Mouse (Mus musculus) cerebellum, adult 18-20 months (tissue): ENCODE data around the gene Aplp1.
"Not testable (repeated sequence)": the region's sequence is repeated elsewhere in the genome, so short reads cannot be mapped to it uniquely, and the experiment has no call there.

ENCODE experiments used
- DNase-seq, 2 experiments: peaks; one replicate each; pipeline ENCODE4 v3.0.0; 2021

Gene Aplp1

DNA sequence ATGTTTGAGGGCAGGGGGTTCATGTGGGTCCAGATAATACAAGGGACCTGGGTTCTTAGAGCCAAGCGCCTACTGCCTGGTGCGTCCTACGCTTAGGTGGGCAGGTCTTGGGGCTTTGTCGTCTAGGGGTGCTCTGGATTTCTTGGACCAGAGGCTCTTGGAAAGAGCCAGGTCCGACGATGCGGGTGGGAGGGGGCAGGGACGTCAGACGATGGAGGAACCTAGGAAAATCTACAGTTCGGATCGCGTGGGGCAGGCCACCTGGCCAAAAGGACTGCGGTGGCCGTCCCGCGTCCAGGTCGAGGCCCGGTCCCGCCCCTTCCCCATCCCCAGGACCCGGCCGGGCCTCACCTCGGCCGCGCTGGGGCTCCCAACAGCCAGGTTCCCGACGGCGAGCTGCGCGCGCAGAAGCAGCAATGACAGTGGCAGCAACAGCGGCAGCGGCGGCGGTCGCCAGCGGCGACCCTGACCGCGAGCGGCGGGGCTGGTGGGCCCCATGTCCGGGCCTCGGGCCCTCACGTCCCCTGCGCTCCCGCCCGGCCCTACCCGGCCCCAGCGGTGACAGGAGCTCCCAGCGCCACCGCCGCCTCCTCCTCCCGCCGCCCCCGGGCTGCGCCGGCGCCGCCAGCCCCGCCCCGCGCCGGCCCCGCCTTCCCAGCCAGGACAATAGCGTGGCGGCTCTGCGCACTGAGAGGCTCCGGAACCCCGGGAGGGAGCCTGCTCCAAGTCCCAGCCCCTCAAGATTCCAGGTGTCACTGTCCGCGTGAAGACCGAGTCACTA lies at the start of gene Aplp1:
TSS of gene Aplp1 (minus strand) at position 565 of the 781 bp plus-strand sequence.
- peak; percentile 85 to 90 for DNase-seq

- no peak for DNase-seq
These were observed 48.1 kb upstream of the Aplp1 start, which contains the start of gene Prodh2 for GRCm38 (mm10) chr7:30493401-30493931. Prodh2 (plus strand) TSS chr7:30493622.

DNA sequence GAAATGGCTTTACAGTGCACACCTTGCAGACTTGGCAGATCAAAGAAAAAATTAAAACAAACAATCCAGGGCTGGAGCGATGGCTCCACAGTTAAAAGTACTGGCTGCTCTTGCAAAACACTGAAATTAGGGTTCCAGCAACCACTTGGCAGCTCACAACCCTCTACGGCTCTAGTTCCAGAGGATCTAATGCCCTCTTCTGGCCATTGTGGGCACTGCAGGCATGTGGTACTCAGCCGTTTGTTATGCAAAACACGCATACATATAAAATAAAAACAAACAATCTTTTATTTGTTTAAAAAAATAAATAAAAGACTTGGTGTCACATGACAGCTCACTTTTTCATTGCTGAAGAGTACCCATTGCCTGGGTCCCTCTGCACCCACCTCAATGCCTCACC lies 47.4 kb upstream of the Aplp1 start:
- peak; percentile 88 to 89 for DNase-seq

DNA sequence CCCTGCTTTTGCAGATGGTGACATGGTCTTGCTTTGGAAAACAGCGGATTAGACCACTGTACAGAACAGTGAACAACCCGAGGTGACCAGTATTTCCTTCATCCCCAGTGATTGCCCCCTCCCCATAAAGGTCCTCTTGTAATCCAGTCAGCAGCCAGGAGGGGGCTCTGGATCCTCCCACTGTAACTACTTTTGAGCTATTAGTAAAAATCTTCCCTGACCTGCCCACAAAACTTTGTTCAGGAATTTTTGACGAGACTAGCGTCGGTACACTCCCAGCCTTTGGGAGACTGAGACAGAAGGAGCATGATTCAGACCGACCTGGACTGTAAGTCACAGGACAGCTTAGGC lies 45.6 kb upstream of the Aplp1 start:
- DNase-seq = no peak

- DNase-seq = peak; percentile 63 to 67
These were observed 45.1 kb upstream of the Aplp1 start for GRCm38 (mm10) chr7:30490251-30490956.

DNA sequence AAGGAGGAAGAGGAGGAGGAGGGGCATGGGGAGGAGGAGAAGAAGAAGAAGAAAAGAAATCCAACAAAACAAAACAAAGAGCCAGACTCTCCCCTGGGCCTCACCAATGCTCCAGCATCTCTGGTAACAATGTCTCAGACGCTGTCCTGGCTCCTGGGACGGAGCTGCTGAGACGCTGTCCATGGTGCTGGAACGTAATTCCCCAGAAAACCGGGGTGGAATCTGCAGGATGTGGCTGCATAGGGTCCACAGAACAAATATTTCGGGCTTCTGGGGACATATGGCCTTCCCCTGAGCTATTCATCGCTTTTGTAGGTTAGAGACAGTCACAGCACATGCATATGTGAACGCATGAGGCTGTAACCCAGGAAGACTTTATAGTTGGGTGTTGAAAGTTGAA lies 38.9 kb upstream of the Aplp1 start:
- DNase-seq = no peak

GRCm38 (mm10) chr7:30477415-30478381 lies 32.4 kb upstream of the Aplp1 start:
- DNase-seq = peak; percentile 29 to 33

- not testable (repeated sequence) for DNase-seq
These were observed 30.8 kb upstream of the Aplp1 start for GRCm38 (mm10) chr7:30476136-30476535.

DNA sequence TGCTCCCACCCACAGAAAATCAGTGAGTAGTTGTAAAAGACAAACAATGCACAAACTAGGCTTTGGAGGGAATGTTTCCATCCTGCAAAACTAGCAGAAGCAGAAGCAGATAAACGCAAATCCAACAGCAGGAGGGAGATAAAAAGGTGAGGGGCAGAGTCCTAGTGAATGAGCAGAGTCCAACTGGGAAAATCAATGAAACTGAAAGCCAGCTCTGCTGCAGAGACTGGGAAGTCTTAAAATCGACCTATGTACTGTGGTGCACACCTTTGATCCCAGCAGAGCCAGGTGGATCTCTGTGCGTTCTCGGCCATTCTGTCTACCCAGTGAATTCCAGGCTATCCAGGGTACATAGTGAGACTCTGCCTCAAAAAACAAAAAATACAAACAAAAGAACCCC lies 29.7 kb upstream of the Aplp1 start:
- DNase-seq = no peak

GRCm38 (mm10) chr7:30472411-30472810 lies 27.1 kb upstream of the Aplp1 start:
- DNase-seq = no peak

GRCm38 (mm10) chr7:30464816-30465300 lies 19.5 kb upstream of the Aplp1 start:
- no peak for DNase-seq

DNA sequence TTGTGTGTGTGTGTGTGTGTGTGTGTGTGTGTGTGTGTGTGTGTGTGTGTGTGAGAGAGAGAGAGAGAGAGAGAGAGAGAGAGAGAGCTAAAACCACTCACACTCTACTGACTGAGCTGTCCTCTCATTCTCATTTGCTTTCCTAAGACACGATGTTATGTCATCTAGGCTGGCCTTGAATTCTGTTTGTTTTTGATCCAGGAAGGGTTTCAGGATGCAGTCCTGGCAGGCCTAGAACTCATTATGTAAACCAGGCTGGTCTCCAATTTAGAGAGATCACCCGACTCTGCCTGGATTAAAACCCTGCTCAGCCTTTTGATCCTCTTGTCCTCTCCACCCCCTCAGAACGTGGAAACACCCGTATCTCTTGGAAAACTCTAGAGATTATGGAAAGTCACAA lies 18.7 kb upstream of the Aplp1 start:
- no peak for DNase-seq

DNA sequence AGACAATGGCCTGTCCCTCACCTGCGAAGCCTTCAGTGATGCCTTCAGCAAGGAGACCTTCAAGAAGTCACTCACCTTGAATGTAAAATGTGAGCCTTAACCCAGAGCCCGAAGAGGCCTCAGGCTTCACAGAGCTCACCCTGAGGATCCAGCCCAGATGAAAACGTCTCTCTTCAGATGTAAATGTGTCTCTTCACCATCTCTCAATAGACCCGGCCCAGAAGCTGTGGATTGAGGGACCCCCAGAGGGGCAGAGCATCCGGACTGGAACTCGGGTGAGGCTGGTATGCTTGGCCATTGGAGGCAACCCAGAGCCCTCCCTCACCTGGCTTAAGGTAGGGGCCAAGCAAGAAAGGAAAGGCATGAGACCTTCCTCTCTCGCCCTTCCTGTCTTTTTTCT lies 18.2 kb upstream of the Aplp1 start:
- no peak for DNase-seq

DNA sequence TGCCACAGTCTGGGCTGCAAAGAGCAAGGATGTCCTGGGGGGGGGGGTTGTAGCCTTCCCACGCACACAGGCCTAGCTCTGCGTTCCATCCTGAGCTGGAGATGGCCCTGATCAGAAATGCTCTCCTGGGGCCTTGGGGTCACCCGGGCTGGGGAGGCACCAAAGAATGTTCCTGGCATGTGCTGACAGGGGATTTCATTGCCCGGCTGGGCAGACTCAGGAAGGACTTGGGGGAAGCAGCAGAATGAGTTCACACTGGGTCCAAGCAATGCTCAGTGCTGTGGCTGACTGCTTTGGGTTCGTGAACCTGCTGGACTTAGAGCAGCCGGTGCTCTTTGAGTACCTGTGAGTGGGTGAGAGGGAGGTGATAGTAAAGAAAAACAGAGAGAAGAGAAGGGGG lies 14.1 kb upstream of the Aplp1 start:
- DNase-seq = no peak

- DNase-seq = peak in 1 of 2 experiments; percentile 38
These were observed 12.4 kb upstream of the Aplp1 start, which contains the start of the genes Kirrel2 and Nphs1 for GRCm38 (mm10) chr7:30457629-30458330. Kirrel2 (minus strand) TSS chr7:30457690. Nphs1 (plus strand) TSS chr7:30458315.

DNA sequence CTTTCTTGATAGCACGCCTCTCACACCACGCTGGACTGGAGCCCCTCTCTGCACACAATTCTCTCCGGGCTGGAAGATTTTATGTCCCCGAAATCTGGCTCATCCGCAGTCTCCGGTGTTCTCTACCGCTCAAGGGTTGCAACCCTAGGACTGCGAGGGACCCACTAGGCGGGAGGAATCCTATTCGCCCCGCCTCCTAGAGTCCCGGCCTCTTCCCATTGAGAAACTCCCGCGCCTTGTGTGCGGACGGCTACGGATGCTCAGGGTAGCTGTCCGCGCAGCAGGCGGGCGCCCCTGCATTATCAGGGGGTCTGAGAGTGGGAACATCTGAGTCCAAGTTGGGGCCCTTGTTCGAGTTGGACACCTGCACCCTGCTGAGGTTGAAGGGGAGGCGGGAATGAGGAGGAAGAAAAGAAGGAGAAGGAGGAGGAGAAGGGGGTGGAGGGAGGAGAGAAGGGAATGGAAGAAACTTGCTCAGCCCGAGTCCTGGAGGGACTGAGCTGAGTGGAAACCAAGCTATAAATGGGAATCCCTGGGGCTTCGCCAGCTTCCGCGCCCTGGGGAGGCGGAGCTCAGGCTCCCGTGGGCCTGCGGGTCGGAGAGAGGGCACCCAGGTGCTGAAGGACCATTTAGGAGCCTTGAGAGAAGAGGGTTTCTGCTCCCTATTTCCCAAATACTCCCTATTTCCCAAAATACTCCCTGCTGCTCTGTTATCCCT lies 11.7 kb upstream of the Aplp1 start:
- no peak for DNase-seq

DNA sequence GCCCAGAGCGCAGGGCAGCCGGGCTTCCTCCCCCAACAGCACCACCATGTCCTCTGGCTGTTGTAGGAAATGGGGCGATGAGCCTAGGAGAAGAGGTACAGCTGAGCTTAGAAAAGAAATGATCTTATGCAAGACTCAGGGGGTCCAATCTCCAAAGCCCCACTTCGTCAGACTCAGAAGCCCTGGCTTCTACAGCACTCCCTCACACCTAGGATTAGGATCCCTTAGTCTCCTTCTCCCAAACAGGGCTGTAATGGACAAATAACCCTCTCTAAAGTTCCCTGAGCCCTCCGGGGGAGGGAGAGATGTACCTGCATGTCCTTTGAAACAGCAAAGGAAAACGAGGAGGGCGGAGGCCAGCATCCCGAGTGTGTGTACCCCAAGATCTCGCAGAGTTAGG lies 11.2 kb upstream of the Aplp1 start:
- no peak for DNase-seq

GRCm38 (mm10) chr7:30454259-30454658 lies 8.9 kb upstream of the Aplp1 start:
- no peak for DNase-seq

- DNase-seq = no peak
These were observed 8.4 kb upstream of the Aplp1 start for GRCm38 (mm10) chr7:30453766-30454165.

- no peak for DNase-seq
These were observed 8.0 kb upstream of the Aplp1 start for GRCm38 (mm10) chr7:30453327-30453726.

GRCm38 (mm10) chr7:30450241-30450640 lies 4.9 kb upstream of the Aplp1 start:
- DNase-seq = no peak
